Mouse (Mus musculus): ENCODE results near the gene Rora. TPM values are rescaled to one million over a fixed set of nuclear protein-coding genes. Genes with fewer than 3 reads are reported as not detected.
"Not testable (repeated sequence)": the region's sequence is repeated elsewhere in the genome, so short reads cannot be mapped to it uniquely, and the experiment has no call there.

Rora gene
- total RNA-seq, 1 experiment from 2014 or later: 0.70 TPM

- no peak for ATAC-seq (ENCODE audit: extremely low read depth, insufficient number of reproducible peaks, low FRiP score, poor library complexity, severe bottlenecking)
Measured at GRCm38 (mm10) chr9:69087325-69087724, 433.7 kb downstream of the Rora start.

DNA sequence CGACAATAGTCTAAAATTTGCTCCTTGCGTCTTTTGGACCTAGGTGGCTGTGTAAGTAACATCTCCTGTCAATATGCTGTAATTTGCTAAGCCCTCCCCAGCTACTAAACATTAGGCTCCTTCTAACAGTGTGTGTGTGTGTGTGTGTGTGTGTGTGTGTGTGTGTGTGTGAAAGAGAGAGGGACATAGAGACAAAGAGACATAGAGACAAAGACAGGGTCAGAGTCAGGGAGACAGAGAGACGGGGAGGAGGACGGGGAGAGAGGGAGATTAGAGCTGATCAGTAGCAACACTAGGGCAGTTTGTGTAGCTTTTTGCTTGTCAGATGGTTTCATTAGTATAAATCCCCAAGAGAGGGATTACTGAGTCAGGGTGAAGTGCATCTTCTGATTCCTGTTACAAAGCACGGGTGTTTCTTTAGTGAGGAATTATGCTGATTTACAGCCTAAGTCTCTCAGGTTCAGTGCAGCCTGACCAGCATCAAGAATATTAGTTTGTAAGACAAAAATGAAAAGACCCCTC lies 437.2 kb downstream of the Rora start:
- no peak for ATAC-seq (ENCODE audit: extremely low read depth, insufficient number of reproducible peaks, low FRiP score, poor library complexity, severe bottlenecking)

DNA sequence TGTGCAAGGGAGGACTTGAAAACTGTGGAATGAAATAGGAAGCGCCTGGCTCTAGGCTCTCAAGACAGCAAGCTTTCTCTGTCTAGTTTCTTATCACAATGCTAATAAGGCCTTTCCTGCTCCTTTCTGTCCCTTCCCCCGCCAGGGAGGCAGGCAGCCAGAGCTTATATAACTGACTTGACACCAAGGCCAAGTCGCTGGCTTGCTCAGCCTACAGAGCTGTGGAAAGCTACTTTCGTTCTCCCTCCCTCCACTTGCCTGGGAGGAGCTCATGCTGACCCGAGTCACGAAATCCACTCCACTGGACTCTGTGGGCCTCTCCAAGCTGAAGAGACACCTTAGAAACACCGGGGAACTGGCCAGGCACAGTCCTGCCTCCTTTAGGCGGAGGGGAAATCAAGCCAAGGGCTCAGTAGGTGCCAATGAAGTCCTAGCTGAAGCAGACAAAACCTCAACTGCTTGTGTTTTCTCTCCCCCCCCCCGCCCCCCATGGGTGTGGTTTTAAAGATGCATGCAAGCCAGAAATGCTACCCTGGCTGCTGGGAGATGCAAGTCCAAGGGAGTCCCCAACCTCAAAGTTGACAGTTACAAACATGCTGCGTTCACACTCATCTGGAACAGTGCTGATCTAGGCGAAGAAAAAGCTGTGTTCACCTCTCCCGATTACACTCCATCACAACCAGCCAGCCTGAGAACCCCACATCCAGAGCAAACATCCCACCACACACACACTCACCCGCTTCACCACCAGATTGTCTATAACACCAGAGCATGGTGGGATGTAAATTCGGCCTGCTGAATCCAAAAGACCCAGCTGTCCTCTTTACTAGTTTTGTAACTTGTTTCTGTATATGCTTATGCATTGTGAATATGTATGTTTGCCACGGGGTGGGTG lies 438.8 kb downstream of the Rora start:
- no peak for ATAC-seq (ENCODE audit: extremely low read depth, insufficient number of reproducible peaks, low FRiP score, poor library complexity, severe bottlenecking)

DNA sequence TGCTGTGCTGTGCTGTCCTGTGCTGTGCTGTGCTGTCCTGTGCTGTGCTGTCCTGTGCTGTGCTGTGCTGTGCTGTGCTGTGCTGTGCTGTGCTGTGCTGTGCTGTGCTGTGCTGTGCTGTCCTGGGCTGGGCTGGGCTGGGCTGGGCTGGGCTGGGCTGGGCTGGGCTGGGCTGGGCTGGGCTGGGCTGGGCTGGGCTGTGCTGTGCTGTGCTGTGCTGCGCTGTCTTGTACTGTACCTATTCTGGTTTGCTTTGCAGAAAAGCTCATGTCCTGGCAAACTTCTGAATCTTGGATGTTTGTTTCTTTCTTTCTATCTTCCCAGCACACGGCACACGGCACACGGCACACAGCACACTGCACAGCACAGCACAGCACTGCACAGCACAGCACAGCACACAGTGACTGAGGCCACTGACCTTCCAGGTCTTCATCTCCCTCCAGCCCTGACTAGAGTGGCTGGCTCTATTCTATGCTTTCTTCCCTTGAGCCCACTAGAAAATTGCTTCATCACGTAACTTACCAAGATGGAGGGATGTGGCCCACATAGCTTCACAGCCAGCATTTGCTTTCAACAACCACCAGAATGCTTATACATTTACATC lies 446.7 kb downstream of the Rora start:
- not testable (repeated sequence) for ATAC-seq (ENCODE audit: extremely low read depth, insufficient number of reproducible peaks, low FRiP score, poor library complexity, severe bottlenecking)

GRCm38 (mm10) chr9:69104321-69104720 lies 450.7 kb downstream of the Rora start:
- ATAC-seq (ENCODE audit: extremely low read depth, insufficient number of reproducible peaks, low FRiP score, poor library complexity, severe bottlenecking): no peak

- ATAC-seq (ENCODE audit: extremely low read depth, insufficient number of reproducible peaks, low FRiP score, poor library complexity, severe bottlenecking): no peak
Measured at GRCm38 (mm10) chr9:69109618-69110300, 456.2 kb downstream of the Rora start.

GRCm38 (mm10) chr9:69110301-69110674 lies 456.7 kb downstream of the Rora start:
- no peak for ATAC-seq (ENCODE audit: extremely low read depth, insufficient number of reproducible peaks, low FRiP score, poor library complexity, severe bottlenecking)

DNA sequence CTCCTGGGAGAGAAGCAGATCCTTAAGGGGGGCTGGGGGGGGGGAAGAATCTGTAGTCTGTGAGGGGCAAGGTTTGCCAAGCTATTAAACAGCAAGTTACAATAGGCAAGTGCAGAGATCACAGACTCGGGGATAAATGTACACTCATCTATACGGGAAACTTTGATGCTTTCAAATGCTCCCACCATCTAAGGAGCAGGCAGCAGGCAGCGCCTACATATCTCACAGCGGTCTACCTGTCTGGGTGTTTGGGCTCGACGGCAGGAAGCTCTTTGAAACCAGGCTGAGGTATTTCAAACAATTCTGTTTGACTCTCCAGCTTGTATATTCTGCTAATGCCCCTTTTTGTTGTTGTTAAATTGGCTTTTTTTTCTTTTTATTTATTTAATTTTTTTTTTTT lies 457.1 kb downstream of the Rora start:
- ATAC-seq (ENCODE audit: extremely low read depth, insufficient number of reproducible peaks, low FRiP score, poor library complexity, severe bottlenecking): no peak

DNA sequence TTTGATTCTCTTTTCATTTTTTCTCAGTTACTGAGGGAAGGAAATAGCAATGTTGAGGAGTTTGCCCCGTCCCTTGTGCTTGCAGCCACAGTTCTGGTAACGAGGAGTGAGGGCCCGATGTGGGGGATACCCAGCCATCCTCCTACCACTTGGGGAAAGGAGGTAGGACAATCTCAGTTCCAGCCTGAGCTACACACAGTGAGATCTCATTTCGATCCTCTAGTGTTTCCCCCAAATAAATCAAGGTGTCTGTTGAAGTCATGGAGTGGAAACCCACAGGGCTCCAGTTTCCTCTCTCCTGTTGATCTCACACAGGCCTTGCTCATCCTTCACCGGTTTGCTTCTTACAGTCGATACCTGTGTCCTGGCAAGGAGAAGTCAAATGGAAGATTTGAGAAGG lies 458.0 kb downstream of the Rora start:
- no peak for ATAC-seq (ENCODE audit: extremely low read depth, insufficient number of reproducible peaks, low FRiP score, poor library complexity, severe bottlenecking)

DNA sequence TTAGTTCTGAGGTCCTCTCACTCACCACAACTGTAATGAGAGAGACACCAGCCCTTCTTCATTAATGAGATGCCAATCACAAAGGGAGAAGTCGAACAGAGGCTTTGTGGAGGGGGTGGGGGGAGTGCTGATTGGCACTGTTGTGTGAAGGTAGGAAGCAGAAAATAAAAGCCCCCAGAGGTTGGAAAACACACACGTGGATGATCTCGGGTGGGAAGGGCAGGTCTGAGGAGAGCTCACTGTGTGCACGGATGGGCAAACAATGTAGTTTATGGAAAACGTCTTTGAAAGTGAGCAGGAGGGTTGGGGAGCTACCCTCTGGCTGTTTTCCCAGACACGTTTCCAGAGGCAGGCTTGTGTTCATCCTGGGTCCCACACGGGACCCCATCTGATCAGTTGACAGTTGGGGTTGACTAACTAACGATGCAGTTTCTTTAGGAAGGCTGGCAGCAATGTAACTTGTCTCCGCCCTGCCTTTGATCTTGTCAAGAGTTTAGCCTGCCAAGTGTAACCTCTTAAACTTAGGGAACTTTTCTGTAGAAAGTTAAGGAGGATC lies 460.9 kb downstream of the Rora start:
- ATAC-seq (ENCODE audit: extremely low read depth, insufficient number of reproducible peaks, low FRiP score, poor library complexity, severe bottlenecking): no peak

GRCm38 (mm10) chr9:69116740-69117139 lies 463.2 kb downstream of the Rora start:
- ATAC-seq (ENCODE audit: extremely low read depth, insufficient number of reproducible peaks, low FRiP score, poor library complexity, severe bottlenecking): no peak

DNA sequence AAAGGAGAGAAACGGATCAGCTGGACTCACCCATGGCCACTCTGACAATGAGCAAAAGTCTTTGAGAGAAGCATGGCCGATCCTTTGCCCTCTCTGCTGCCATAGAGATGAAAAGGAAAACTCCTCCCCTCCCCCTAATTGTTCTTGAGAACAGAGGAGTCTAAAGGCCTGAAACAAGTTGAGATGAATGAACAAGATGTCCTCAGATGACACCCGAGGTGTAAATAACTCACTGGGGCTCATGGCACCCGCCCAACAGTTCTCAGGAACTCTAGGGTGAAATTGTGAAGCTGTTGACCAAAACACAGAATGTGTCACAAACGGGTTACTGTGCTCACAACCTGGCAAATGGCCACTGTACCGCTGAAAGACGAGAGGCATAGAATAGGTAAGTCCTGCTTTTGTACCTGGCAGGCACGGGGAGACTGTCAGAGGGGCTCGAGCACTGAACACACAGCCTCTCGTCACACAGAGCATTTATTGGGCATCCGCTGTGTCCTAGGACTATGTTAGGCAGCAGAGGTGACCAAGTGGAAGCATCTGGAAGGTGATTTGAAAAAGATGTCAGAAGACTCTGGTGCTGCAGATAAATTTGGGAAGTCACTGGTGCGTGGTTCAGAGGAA lies 467.6 kb downstream of the Rora start:
- no peak for ATAC-seq (ENCODE audit: extremely low read depth, insufficient number of reproducible peaks, low FRiP score, poor library complexity, severe bottlenecking)

DNA sequence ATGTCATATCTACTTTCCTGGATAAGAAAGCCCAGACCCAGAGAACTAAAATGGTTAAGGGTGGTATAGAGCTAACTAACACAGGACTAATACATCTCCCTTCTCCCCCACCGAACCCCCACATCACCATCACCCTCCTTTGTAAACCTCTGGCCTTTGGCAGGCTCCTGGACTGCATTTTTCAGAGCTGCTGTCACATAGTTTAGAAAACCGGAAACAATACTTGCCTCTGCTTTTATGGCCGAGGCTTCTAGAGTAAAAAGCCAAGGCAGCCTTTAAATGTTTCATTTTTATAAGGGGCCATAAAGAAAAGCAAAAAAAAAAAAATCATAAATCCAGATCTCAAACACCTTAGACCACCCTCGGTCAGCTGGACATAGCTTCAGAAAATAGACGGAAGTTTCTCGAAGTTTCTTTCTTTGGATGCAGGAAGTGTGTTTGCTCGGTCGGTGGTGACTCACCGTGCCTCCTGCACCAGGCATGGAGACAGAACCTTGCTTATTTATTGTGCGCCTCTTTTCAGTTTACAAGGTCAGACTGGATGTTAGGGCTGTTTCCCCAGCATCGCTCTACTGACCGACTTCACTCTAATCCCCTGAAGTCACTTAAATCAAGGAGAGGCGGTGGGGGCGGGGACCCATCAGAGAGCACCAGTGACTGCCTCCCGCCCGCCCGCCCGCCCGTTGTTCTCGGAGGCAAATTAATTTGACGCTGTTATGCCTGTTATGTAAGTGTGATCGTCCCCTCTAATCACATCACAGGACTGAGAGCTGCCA lies 471.6 kb downstream of the Rora start:
- no peak for ATAC-seq (ENCODE audit: extremely low read depth, insufficient number of reproducible peaks, low FRiP score, poor library complexity, severe bottlenecking)

GRCm38 (mm10) chr9:69125787-69126161 lies 472.2 kb downstream of the Rora start:
- ATAC-seq (ENCODE audit: extremely low read depth, insufficient number of reproducible peaks, low FRiP score, poor library complexity, severe bottlenecking): no peak

- ATAC-seq (ENCODE audit: extremely low read depth, insufficient number of reproducible peaks, low FRiP score, poor library complexity, severe bottlenecking): no peak
Measured at GRCm38 (mm10) chr9:69126595-69126994, 473.0 kb downstream of the Rora start.

- ATAC-seq (ENCODE audit: extremely low read depth, insufficient number of reproducible peaks, low FRiP score, poor library complexity, severe bottlenecking): no peak
Measured at GRCm38 (mm10) chr9:69128335-69128734, 474.7 kb downstream of the Rora start.

DNA sequence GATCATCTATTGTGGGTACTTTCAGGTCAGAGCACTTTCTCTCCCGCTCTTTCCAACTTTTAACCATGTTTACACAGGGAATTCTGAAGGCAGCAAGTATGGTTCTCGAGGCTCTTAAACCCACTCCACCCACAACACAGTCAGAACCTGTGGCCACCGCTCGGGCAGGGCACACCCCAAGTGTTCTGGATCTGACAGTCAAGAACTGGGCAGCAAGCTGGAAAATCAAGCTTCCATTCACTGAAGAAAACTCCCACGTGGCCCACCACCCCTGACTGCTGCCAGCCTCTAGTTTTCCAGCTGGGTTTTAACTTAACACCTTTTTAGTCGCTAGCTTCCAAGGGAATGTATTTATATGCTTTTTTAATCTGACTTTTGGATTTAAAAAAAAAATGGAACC lies 479.4 kb downstream of the Rora start:
- ATAC-seq (ENCODE audit: extremely low read depth, insufficient number of reproducible peaks, low FRiP score, poor library complexity, severe bottlenecking): no peak

DNA sequence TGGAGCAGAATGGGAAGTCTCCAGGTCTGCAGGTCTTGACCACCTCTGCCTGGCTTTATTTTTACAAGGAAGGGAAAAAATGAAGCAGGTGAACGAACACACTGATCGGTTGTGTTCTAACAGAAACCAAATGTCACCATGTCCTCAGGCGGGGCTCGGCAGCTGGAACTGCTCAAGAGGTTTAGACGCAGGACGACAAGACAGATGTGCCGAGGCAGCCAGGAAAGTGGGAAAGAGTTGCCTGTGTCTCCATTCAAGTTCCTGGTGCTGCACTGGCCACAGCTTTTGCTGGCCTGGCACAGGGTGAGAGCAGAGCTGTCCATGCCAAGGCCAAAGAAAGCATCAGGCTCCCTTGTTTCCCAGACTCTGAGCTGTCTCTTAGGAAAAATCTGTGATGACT lies 480.1 kb downstream of the Rora start:
- ATAC-seq (ENCODE audit: extremely low read depth, insufficient number of reproducible peaks, low FRiP score, poor library complexity, severe bottlenecking): no peak
